Mouse (Mus musculus): ENCODE results near the gene Fgfr2.

DNA sequence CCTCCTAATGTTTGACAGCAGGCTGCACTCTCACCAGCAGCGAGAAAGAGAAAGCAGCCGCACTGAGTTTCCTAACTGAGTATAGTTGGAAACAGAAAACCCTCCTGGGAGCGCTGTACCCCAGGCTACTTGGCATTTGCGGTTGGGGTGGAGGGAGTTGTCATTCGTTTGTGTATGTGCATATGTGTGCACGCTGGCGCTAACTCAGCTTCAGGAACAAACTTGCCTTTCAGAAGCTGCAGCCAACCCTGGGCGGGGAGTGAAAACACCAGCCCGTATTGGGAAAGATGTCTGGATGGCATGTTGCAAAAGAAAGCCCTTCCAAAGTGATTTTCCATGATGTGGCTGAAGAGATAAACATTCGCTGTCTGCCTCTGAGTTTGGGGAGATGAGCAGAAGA is 2546.2 kb downstream of the Fgfr2 start:
- TF ChIP-seq CTCF (IDR thresholded peaks at IDR 0.05; ENCODE audit: borderline replicate concordance, insufficient read depth, low read length): no peak
- TF ChIP-seq POLR2A (IDR thresholded peaks at IDR 0.05; ENCODE audit: low read depth, low read length): no peak
